Mouse (Mus musculus) spleen, adult 18-20 months (tissue): ENCODE data around the gene Pex14.
"Not testable (repeated sequence)": the region's sequence is repeated elsewhere in the genome, so short reads cannot be mapped to it uniquely, and the experiment has no call there.

ENCODE experiments used
- DNase-seq, 2 experiments: peaks; one replicate each; pipeline ENCODE4 v3.0.0; 2022; ENCODE audit warnings: mixed read lengths in 2 of 2

The Pex14 gene

GRCm38 (mm10) chr4:149099369-149100017 is at the start of gene Pex14:
TSS of gene Pex14 (minus strand) at chr4:149099876.
- DNase-seq, result peak; percentile 74 to 86

DNA sequence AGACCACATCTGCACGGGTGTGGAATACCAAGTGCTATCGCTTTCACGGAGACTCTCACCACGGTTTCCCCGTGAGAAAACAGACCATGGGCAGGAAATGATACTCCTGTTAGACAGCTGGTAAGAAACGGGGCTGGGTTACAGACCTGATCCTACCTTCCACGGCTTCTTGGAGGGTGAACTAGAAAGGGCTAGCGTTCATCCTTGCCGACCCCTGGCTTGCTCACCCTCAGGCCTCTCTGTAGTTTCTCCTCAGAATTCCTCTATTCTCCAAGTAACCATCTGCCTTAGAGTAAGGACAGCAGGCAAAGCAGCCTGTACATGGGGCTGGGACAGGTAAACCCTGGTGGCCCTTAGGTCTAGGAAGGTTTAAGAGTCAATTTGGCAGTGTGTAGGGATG is 49.5 kb upstream of the Pex14 start:
- no peak for DNase-seq

- no peak for DNase-seq
Observed at GRCm38 (mm10) chr4:149148084-149148483, 48.4 kb upstream of the Pex14 start.

DNA sequence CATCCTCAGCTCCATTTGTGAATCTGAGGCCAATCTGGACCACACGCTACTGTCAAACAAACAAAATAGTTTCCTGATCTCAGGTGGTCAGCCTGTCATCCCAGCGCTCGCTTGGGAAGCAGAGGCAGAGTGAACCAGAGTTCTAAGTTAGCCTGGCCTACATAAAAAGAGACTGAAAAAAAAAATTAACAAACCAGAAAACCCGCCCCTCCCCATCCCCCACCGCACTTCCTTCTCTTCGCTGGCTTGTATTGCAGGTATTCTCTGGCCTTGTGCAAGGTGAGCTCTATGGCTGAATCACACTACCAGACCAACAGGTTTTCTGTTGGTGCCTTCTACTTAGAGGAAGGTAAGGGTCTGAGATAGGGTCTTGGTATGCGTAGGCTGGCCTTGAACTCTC is 47.9 kb upstream of the Pex14 start:
- no peak for DNase-seq

DNA sequence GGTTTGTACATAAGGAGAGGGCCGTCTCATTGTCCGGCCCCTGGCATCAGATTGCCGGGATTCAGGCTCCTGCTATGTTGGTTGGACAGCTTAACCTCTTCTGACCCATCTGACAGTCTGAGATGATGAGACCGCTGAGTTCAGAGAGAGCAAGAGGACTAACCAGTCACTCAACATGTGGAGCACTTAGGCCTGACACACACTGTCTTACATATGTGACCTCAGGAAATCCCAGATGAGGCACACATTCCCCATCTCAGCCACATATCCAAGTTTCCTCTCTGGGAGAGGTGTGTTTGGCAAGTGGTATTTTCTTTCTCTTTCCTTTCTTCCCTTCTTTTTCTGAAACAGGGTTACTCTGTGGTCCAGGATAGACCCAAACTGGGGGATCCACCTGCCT is 45.5 kb upstream of the Pex14 start:
- DNase-seq, result no peak

DNA sequence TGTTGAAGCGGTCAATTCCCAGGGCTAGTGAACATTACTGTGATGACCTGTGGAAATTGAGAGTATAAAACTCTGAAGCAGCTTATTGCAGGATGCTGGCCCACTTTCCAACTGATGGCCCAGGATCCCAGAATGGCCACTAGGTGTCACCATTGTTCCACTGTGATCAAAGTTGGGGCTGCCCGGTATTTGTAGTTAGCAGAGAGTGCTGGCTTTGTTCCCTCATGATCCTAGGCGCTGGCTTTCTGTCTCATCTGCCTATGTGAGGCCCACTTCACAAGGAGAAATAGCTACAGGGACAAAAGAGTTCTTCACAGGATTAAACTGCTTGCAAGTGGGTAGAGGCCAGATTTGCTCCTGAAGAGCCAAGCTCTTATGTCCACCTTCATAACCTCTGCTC is 44.8 kb upstream of the Pex14 start:
- peak; percentile 49 to 74 for DNase-seq

GRCm38 (mm10) chr4:149143594-149143993 is 43.9 kb upstream of the Pex14 start:
- no peak for DNase-seq

GRCm38 (mm10) chr4:149138515-149138914 is 38.8 kb upstream of the Pex14 start:
- DNase-seq, result no peak

- peak; percentile 77 to 93 for DNase-seq
Observed at GRCm38 (mm10) chr4:149136982-149137770, 37.5 kb upstream of the Pex14 start, which contains the start of gene Cenps. TSS of gene Cenps (minus strand) at chr4:149137629.

GRCm38 (mm10) chr4:149136116-149136850 is 36.6 kb upstream of the Pex14 start:
- DNase-seq, result no peak

- no peak for DNase-seq
Observed at GRCm38 (mm10) chr4:149133395-149133794, 33.7 kb upstream of the Pex14 start.

DNA sequence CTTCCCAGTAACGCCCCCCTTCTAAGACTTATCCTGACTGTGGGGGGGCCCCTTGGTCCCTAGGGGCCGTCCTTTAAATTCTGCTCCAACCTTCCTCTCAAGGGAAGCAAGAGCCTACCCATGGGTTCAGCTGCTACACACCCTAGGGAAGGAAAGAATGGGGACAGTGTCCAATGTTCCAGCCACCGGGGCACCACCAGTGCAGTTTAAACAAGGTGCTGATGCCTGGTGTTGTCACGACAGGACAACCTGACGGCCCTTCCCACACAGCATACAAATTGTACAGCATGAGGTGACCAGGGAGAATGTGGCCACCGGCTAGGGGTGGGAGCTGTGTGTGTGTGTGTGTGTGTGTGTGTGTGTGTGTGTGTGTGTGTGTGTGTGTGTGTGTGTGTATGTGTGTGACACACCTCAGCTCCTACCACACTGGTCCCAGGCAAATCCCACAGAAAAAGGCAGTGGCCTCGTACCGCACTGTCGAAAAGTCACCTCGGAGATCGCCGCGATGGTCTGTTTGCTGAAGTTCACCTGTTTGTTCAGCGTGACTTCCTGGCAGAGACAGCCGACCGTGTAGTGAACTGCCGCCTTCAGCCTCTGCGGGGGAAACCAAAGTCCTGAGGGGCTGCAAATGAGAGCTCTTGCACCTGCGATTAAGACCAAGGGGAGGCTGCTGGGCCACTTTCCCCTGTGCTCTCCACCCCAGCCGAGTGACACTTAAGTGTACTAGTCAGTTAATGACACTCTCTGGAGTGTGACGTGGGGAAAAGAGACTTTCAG is 32.3 kb upstream of the Pex14 start:
- DNase-seq, result peak; percentile 56 to 69

DNA sequence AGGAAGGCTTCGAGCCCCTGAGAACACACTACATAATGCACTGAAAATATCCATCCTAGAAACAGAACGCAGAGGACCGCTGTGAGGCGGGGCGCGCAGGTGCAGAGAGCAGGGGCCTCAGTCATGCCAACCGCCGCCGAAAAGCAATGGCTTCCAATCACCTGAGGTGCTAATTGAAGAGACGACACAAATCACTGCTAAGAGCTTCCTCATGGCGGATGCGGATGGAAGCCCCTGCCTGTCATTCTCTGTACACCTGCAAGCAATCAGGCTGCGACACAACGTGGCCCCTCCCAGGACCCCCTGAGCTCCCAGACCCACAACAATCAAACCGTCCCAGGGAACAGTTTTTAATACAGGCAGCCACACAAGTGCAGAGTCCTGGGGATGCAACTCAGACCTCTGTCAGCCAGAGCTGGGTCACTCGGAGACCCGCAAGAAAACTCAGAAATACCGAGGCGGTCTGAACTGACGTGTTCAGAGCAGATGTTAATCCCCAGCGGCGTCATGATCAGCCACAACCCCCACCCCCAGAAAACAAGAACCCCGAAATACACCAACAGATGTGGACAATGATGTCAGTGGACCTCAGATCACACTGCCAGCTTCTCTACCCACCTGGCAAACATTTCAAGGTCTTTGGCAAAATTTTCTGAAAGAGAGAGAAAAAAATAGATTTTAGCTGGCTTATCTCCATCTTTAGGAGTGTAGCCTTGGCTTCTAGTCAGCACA is 31.5 kb upstream of the Pex14 start:
- DNase-seq, result no peak

GRCm38 (mm10) chr4:149128467-149128866 is 28.8 kb upstream of the Pex14 start:
- no peak for DNase-seq

- DNase-seq, result no peak
Observed at GRCm38 (mm10) chr4:149126663-149127062, 27.0 kb upstream of the Pex14 start, which contains the start of gene Cort. TSS of gene Cort (minus strand) at chr4:149126763.

DNA sequence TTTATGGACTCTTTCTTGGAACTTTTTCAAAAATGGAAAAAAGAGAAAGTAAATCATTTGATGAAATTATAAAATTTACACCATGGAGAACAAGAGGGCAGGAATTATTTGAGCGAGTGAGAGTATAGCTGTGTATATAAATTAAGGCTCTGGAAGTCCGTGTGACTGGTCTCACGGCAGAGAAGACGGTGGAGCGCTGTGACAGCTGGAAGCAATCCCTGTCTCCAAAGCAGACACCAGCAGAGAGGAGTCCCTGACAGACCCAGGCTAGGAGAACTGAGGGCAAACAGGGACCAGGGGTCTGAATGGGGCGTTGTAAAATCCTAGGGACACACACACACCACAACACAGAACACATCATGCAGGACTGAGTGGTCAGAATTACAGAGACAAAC is 26.4 kb upstream of the Pex14 start:
- no peak for DNase-seq

DNA sequence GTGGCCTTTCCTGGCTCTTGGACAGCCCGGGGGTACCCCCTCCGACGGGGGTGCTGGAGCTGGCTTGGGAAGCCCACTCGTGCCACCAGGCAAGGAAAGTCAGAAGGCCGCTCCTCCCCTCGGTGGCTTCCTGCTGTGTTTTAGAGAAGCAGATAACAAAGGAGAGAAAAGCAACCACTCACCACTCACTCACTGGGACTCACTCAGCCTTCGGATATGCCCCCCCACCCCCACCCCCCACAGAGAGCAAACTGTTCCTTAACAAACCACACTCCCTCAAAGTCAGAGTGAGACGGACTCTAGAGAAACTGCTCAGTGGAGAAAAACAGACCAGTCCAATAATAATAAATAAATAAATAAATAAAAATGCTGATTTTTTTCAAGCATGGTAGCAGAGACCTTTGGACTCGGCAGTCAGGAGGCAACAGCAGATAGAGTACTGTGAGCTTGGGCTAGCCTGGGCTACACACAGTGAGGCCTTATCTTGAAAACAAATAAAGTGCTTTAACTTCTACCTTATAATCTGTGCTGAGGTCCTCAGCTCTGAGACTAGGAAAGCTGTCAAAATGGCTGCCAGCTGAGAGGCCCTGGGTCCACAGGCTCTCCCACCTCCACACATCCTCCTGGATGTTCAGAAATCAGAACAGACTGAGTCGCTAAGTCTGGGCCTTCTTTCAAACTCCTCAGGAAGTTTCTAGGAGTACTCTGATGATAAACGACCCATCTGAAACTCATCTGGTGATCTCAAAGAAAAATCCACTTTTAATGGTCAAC is 25.9 kb upstream of the Pex14 start:
- DNase-seq, result no peak

GRCm38 (mm10) chr4:149123432-149123831 is 23.8 kb upstream of the Pex14 start:
- no peak for DNase-seq

DNA sequence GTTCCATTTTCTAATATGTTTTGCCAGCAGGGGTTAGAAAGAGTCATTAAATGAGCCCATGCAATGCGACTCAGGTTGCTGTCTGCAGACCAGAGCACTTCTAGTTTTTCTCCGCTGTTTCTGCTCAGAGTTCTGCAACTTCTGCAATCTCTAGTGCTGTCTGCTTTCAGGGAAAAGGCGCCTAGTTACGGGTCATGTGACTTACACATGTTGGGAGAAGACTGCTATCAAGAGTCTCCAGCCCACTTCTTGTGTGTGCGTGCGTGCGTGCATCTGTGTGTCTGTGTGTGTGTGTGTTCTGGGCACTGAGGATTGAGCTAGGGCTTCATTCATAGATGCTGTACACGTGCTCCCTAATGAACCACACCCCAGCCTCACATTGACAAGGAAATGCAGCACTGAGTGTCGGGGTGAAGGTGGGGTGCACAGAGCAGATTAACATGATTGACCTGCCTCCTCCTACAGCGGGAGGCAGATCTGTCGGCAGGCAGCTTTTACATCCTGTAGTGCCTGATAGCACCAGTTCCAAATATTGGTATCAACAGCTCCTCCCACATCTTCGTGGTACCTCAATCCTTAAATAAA is 20.4 kb upstream of the Pex14 start:
- not testable (repeated sequence) for DNase-seq

- DNase-seq, result peak; percentile 82 to 92
Observed at GRCm38 (mm10) chr4:149103875-149104561, 4.3 kb upstream of the Pex14 start, which contains the start of gene Dffa. TSS of gene Dffa (plus strand) at chr4:149104146.
